Mouse (Mus musculus) heart, embryonic 11.5 days (tissue): ENCODE measurements around the gene Vmn1r210. TPM values are rescaled to one million over a fixed set of nuclear protein-coding genes. Genes with fewer than 3 reads are reported as not detected.
"Not testable (repeated sequence)": the region's sequence is repeated elsewhere in the genome, so short reads cannot be mapped to it uniquely, and the experiment has no call there.

Source experiments
- ATAC-seq: fragments of 200-750 bp; cut with Nextera tagmentation; replicated peaks from 2 replicates; pipeline ENCODE4 v1.8.0; 2017; ENCODE audit warnings: moderate library complexity; ENCODE audit not compliant: insufficient number of reproducible peaks, low FRiP score, low TSS enrichment
- H3K27ac ChIP-seq: fragments of 300-500 bp; sonication (generic); 2 replicates; pipeline ENCODE4 v1.5.1; 2014; ENCODE audit warnings: mild to moderate bottlenecking, low read depth, low read length
- H3K27me3 ChIP-seq: fragments of 300-500 bp; sonication (generic); 2 replicates; pipeline ENCODE4 v1.6.1; 2014; ENCODE audit warnings: mild to moderate bottlenecking, low read length, mixed read lengths; ENCODE audit not compliant: control insufficient read depth, insufficient read depth
- H3K36me3 ChIP-seq: fragments of 300-500 bp; sonication (generic); 2 replicates; pipeline ENCODE4 v1.6.1; 2014; ENCODE audit warnings: mild to moderate bottlenecking, low read length, moderate library complexity, mixed read lengths; ENCODE audit not compliant: control insufficient read depth, insufficient read depth
- H3K4me1 ChIP-seq: fragments of 300-500 bp; sonication (generic); 2 replicates; pipeline ENCODE4 v1.6.1; 2014; ENCODE audit warnings: low read length; ENCODE audit not compliant: control insufficient read depth, insufficient read depth
- H3K4me2 ChIP-seq: fragments of 300-500 bp; sonication (generic); 2 replicates; pipeline ENCODE4 v1.6.1; 2014; ENCODE audit warnings: mild to moderate bottlenecking, moderate library complexity
- H3K4me3 ChIP-seq: fragments of 300-500 bp; sonication (generic); 2 replicates; pipeline ENCODE4 v1.5.1; 2014; ENCODE audit warnings: low read depth, low read length
- H3K9ac ChIP-seq: fragments of 300-500 bp; sonication (generic); 2 replicates; pipeline ENCODE4 v1.6.1; 2014; ENCODE audit warnings: mild to moderate bottlenecking, low read depth, low read length, moderate library complexity
- H3K9me3 ChIP-seq: fragments of 300-500 bp; sonication (generic); replicated peaks from 2 replicates; pipeline ENCODE4 v1.6.1; 2016; ENCODE audit warnings: low read length; ENCODE audit not compliant: control insufficient read depth
- WGBS: fragments of 180-500 bp; shearing (Covaris S2); extraction: QIAGEN DNeasy Blood & Tissue Kit; methylation state at CpG from one replicate; pipeline ENCODE4 v1.1.7; 2014; ENCODE audit not compliant: insufficient replicate concordance; 5-methylcytosine and 5-hydroxymethylcytosine counted together
- polyA plus RNA-seq: library from polyadenylated mRNA; unstranded; fragments of >200 nt; fragmentation: Nextera tagmentation; extraction: Ambion mirVana; gene quantifications from 2 replicates; pipeline ENCODE4 v1.2.1, GENCODE M21; 2014

Gene Vmn1r210
- polyA plus RNA-seq: not detected in 2 replicates

DNA sequence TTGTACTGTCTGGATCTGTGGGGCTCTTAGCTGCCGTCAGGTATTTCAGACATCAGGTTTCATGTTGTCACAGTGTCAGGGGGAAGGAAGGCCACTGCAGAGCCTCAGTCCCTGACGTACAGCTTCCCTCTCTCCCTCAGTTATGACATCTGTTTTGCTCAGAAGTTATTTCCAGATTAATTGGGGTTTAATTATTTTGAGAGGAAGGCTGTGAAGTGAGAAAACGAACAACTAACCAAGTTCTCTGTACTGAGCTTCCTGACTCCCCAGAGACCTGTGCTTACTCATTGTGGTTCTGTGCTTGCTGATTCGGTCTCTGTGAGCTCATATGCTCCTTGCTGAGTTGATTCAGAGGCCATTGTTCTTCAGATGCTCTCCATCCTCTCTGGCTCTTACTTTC is at the start of gene Vmn1r210:
Vmn1r210 (minus strand) TSS at position 101 of the 400 bp plus-strand sequence.
- WGBS: 52% methylated on average over 4 of the region's 4 CpGs

DNA sequence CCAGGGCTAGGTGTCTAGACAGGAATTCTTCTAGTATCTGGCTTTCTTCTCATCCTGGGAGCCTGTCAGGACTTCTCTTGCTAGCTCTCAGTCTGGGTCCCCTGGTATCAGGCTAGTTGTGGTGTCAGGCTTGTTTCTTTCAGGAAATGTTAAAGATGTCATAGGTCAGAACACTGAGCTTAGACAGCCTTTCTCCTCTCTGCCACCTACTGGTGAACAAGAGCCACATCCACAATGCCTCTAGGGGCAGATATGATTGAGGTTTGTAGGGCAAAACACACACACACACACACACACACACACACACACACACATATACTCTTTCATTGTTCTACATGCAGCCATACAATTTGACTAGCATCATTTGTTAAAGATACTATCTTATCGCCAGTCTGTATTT is 48.1 kb upstream of the Vmn1r210 start:
- ATAC-seq: no peak
- Histone ChIP-seq H3K4me2 (no peak overlapping the region), H3K4me1 (no peaks in the 10 kb centered on the region), H3K27me3 (no peaks in the 10 kb centered on the region), H3K27ac (no peak overlapping the region), H3K9me3 (no peaks in the 10 kb centered on the region), H3K4me3 (no peak overlapping the region), H3K36me3 (no peaks in the 10 kb centered on the region), H3K9ac (no peak overlapping the region)
- WGBS: 76% methylated on average over 1 of the region's 1 CpGs

More for the DNA sequence above, at the start of gene Vmn1r210:
- Histone ChIP-seq H3K9ac (no peak within 1 kb of the TSS), H3K4me2 (no peak within 1 kb of the TSS), H3K27me3 (no peaks in the 10 kb centered on the region), H3K9me3 (no peaks in the 10 kb centered on the region), H3K36me3 (no peaks in the 10 kb centered on the region), H3K4me3 (no peak within 1 kb of the TSS), H3K27ac (no peak within 1 kb of the TSS), H3K4me1 (no peaks in the 10 kb centered on the region)
- ATAC-seq: no peak

- Histone ChIP-seq H3K27ac (no peak within 1 kb of the TSS), H3K9ac (no peak within 1 kb of the TSS), H3K4me2 (no peak within 1 kb of the TSS), H3K4me1 (no peaks in the 10 kb centered on the region), H3K4me3 (no peak within 1 kb of the TSS), H3K9me3 (no peaks in the 10 kb centered on the region), H3K27me3 (no peaks in the 10 kb centered on the region), H3K36me3 (no peaks in the 10 kb centered on the region)
- WGBS: 64% methylated on average over 1 of the region's 1 CpGs
- no peak for ATAC-seq
Observed at GRCm38 (mm10) chr13:22857461-22857860, 26.3 kb upstream of the Vmn1r210 start, which contains the start of gene Vmn1r211. Vmn1r211 (minus strand) TSS chr13:22857561.

- Histone ChIP-seq H3K36me3 (no peaks in the 10 kb centered on the region), H3K4me1 (no peaks in the 10 kb centered on the region), H3K4me2 (no peak overlapping the region), H3K27ac (no peak overlapping the region), H3K4me3 (no peak overlapping the region), H3K27me3 (no peaks in the 10 kb centered on the region), H3K9ac (no peak overlapping the region), H3K9me3 (no peaks in the 10 kb centered on the region)
- 71% methylated on average over 4 of the region's 4 CpGs for WGBS
- ATAC-seq: no peak
Observed at GRCm38 (mm10) chr13:22854760-22855159, 23.6 kb upstream of the Vmn1r210 start.

GRCm38 (mm10) chr13:22846798-22847197 is 15.7 kb upstream of the Vmn1r210 start:
- no peak overlapping the region for H3K27ac ChIP-seq
- 69% methylated on average over 1 of the region's 1 CpGs for WGBS
- no peaks in the 10 kb centered on the region for H3K9me3 ChIP-seq
- H3K36me3 ChIP-seq: no peaks in the 10 kb centered on the region
- no peaks in the 10 kb centered on the region for H3K4me1 ChIP-seq
- no peak overlapping the region for H3K9ac ChIP-seq
- H3K27me3 ChIP-seq: no peaks in the 10 kb centered on the region
- no peak overlapping the region for H3K4me2 ChIP-seq
- no peak for ATAC-seq
- no peak overlapping the region for H3K4me3 ChIP-seq

DNA sequence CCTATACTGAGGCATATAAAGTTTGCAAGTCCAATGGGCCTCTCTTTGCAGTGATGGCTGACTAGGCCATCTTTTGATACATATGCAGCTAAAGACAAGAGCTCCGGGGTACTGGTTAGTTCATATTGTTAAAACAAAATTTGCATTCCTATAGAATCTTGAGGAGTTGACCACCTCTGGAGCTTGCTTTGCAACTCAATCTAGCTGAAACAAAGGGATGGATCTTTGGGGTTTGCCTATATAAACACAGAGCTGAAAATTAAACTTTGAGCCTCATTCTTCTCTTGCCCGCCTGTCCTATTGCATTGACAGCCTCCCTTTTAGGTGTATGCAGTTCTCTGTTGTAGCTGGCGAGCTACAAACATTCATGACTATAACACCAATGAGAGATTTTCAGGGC is 13.2 kb upstream of the Vmn1r210 start:
- WGBS: 64% methylated on average over 3 of the region's 3 CpGs
- not testable (repeated sequence) for H3K36me3 ChIP-seq, H3K4me2 ChIP-seq, H3K9ac ChIP-seq, H3K27me3 ChIP-seq, ATAC-seq, H3K4me1 ChIP-seq, H3K9me3 ChIP-seq, H3K27ac ChIP-seq, H3K4me3 ChIP-seq

- 32% methylated on average over 7 of the region's 7 CpGs for WGBS
- not testable (repeated sequence) for H3K27me3 ChIP-seq, H3K36me3 ChIP-seq, H3K4me2 ChIP-seq, H3K27ac ChIP-seq, H3K4me3 ChIP-seq, H3K9me3 ChIP-seq, ATAC-seq, H3K4me1 ChIP-seq, H3K9ac ChIP-seq
Observed at GRCm38 (mm10) chr13:22829395-22829794, 1.8 kb downstream of the Vmn1r210 start.

DNA sequence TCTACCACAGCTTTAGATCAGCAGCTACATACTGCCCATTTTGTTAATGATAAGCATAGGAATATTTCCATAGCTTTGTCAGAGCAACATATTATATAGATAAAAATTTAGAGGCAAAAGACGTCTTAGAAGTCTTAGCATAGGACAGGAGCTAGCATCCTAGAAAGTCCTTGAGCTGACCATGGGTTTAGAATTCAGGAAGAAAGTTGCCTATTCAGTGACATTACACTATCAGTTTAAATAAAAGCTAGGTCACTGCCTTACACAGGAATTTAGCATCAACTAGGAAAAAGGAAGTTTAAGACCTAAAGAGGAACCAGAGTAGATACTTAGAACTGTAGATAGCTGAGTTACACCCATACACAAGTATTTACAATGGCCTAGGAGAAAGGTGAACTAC is 9.5 kb downstream of the Vmn1r210 start:
- H3K4me2 ChIP-seq, H3K4me1 ChIP-seq, H3K9ac ChIP-seq, H3K9me3 ChIP-seq, H3K27ac ChIP-seq, H3K27me3 ChIP-seq, ATAC-seq, H3K4me3 ChIP-seq, H3K36me3 ChIP-seq: not testable (repeated sequence)
- 85% methylated on average over 1 of the region's 1 CpGs for WGBS

DNA sequence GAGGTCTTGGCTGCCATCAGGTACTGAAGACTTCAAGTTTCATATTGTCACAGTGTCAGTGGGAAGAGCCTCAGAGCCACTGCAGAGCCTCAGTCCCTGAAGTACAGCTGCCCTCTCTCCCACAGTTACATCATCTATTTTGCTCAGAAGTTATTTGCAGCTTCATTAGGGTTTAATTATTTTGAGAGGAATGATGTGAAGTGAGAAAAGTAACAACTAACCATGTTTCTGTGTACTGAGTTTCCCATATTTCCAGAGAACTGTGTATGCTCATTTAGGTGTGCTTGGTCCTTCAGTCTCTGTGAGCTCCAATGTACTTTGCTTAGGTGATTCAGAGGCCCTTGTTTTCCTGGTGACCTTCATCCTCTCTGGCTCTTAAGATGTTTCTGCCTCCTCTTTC is 21.6 kb downstream of the Vmn1r210 start, which contains the start of gene Vmn1r209:
Vmn1r209 (minus strand) TSS at position 101 of the 400 bp plus-strand sequence.
- not testable (repeated sequence) for H3K4me2 ChIP-seq

More for the DNA sequence above, 21.6 kb downstream of the Vmn1r210 start, which contains the start of gene Vmn1r209:
- H3K4me1 ChIP-seq, H3K36me3 ChIP-seq, H3K27me3 ChIP-seq, H3K27ac ChIP-seq, H3K4me3 ChIP-seq, ATAC-seq, H3K9me3 ChIP-seq, H3K9ac ChIP-seq: not testable (repeated sequence)
